Mouse (Mus musculus): Measurements from ENCODE around the gene Auts2. TPM values are rescaled to one million over a fixed set of nuclear protein-coding genes. Genes with fewer than 3 reads are reported as not detected.
A peak's percentile ranks its signal among the peaks of the same experiment; 100 is the strongest.

Auts2 gene
- polyA plus RNA-seq, 1 experiment from 2014 or later: 36.0 TPM

- no peak overlapping the region for H3K27ac ChIP-seq (ENCODE audit: low read depth, low read length)
- no peaks in the 10 kb centered on the region for H3K27me3 ChIP-seq (ENCODE audit: control insufficient read depth, insufficient read depth, low read length)
- 81% methylated on average over 4 of the region's 4 CpGs for WGBS
- no peak overlapping the region for H3K4me3 ChIP-seq (ENCODE audit: low read depth, low read length)
- H3K4me1 ChIP-seq (ENCODE audit: control insufficient read depth, insufficient read depth, low read length): no peaks in the 10 kb centered on the region
- DNase-seq (ENCODE audit: low spot score, missing footprints) (no peak), ATAC-seq (ENCODE audit: low FRiP score) (no peak)
- no peaks in the 10 kb centered on the region for H3K36me3 ChIP-seq (ENCODE audit: control insufficient read depth, insufficient read depth, low read length)
- no peak overlapping the region for H3K9ac ChIP-seq (ENCODE audit: low read length)
- no peak overlapping the region for H3K4me2 ChIP-seq
- no peaks in the 10 kb centered on the region for H3K9me3 ChIP-seq (ENCODE audit: control insufficient read depth, low read length)
Observed at GRCm38 (mm10) chr5:132130577-132130976, 412.6 kb downstream of the Auts2 start.

DNA sequence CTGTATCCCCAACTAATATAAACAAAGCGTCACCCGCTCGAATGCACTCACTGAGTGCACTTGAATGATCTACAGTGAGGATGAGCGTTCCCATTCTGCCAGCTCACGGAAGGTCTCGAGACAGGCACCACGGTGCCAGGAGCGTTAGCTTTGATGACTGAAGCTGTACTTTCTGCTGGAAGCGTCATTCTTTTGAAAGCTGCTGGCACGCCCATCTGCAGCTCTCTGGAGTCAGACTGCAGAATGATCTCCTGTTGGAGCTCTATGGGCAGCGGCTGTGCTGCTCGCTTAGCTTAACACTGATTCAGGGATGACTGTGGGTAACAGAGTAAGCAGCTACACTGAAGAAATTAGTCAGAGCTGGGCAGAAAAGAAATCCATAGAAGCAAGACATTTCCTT lies 416.5 kb downstream of the Auts2 start:
- H3K4me1 ChIP-seq (ENCODE audit: control insufficient read depth, insufficient read depth, low read length): no peaks in the 10 kb centered on the region
- no peak for ATAC-seq (ENCODE audit: low FRiP score)
- H3K36me3 ChIP-seq (ENCODE audit: control insufficient read depth, insufficient read depth, low read length): no peaks in the 10 kb centered on the region
- no peak overlapping the region for H3K9ac ChIP-seq (ENCODE audit: low read length)
- H3K4me2 ChIP-seq: no peak overlapping the region
- no peak overlapping the region for H3K27ac ChIP-seq (ENCODE audit: low read depth, low read length)
- WGBS: 90% methylated on average over 12 of the region's 12 CpGs
- H3K4me3 ChIP-seq (ENCODE audit: low read depth, low read length): no peak overlapping the region
- peak; percentile 61 for DNase-seq (ENCODE audit: low spot score, missing footprints)
- H3K9me3 ChIP-seq (ENCODE audit: control insufficient read depth, low read length): no peaks in the 10 kb centered on the region
- no peaks in the 10 kb centered on the region for H3K27me3 ChIP-seq (ENCODE audit: control insufficient read depth, insufficient read depth, low read length)

DNA sequence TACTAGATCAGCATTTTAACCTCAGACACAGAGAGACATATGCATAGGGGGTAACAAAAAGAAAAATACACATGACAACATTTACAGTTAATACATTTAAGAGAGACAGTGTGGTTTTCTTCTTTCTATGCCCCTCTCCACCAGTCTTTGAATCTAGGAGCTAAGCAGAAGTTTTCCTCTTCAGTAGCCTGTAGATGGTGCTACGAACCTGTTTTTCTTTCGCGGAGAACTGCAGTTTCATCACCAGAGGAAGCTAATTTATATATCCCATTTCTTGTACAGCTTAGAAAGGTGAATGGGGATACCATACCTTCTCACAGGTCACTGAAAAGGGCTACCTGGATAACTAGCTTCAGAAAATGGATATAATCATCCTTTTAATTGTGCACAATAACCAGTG lies 427.5 kb downstream of the Auts2 start:
- H3K27me3 ChIP-seq (ENCODE audit: control insufficient read depth, insufficient read depth, low read length): no peaks in the 10 kb centered on the region
- no peak overlapping the region for H3K27ac ChIP-seq (ENCODE audit: low read depth, low read length)
- WGBS: 73% methylated on average over 3 of the region's 3 CpGs
- H3K9me3 ChIP-seq (ENCODE audit: control insufficient read depth, low read length): no peaks in the 10 kb centered on the region
- no peak overlapping the region for H3K4me3 ChIP-seq (ENCODE audit: low read depth, low read length)
- H3K36me3 ChIP-seq (ENCODE audit: control insufficient read depth, insufficient read depth, low read length): no peaks in the 10 kb centered on the region
- H3K4me2 ChIP-seq: no peak overlapping the region
- ATAC-seq (ENCODE audit: low FRiP score): no peak
- H3K4me1 ChIP-seq (ENCODE audit: control insufficient read depth, insufficient read depth, low read length): no peaks in the 10 kb centered on the region; the same call in 1 of the 2 replicates
- DNase-seq (ENCODE audit: low spot score, missing footprints): peak; percentile 41
- no peak overlapping the region for H3K9ac ChIP-seq (ENCODE audit: low read length)

GRCm38 (mm10) chr5:132114561-132115301 lies 428.4 kb downstream of the Auts2 start:
- DNase-seq (ENCODE audit: low spot score, missing footprints): peak; percentile 78

GRCm38 (mm10) chr5:132113480-132113879 lies 429.7 kb downstream of the Auts2 start:
- H3K4me1 ChIP-seq (ENCODE audit: control insufficient read depth, insufficient read depth, low read length): no peaks in the 10 kb centered on the region; the same call in 1 of the 2 replicates
- DNase-seq (ENCODE audit: low spot score, missing footprints) (peak; percentile 84), ATAC-seq (ENCODE audit: low FRiP score) (no peak)

More at GRCm38 (mm10) chr5:132114561-132115301, 428.4 kb downstream of the Auts2 start:
- no peak overlapping the region for H3K4me2 ChIP-seq
- H3K36me3 ChIP-seq (ENCODE audit: control insufficient read depth, insufficient read depth, low read length): no peaks in the 10 kb centered on the region
- no peak overlapping the region for H3K27ac ChIP-seq (ENCODE audit: low read depth, low read length)
- H3K4me3 ChIP-seq (ENCODE audit: low read depth, low read length): no peak overlapping the region
- ATAC-seq (ENCODE audit: low FRiP score): no peak
- 72% methylated on average over 8 of the region's 8 CpGs for WGBS
- H3K9me3 ChIP-seq (ENCODE audit: control insufficient read depth, low read length): no peaks in the 10 kb centered on the region
- no peaks in the 10 kb centered on the region for H3K27me3 ChIP-seq (ENCODE audit: control insufficient read depth, insufficient read depth, low read length)
- no peak overlapping the region for H3K9ac ChIP-seq (ENCODE audit: low read length)
- H3K4me1 ChIP-seq (ENCODE audit: control insufficient read depth, insufficient read depth, low read length): no peaks in the 10 kb centered on the region; the same call in 1 of the 2 replicates

DNA sequence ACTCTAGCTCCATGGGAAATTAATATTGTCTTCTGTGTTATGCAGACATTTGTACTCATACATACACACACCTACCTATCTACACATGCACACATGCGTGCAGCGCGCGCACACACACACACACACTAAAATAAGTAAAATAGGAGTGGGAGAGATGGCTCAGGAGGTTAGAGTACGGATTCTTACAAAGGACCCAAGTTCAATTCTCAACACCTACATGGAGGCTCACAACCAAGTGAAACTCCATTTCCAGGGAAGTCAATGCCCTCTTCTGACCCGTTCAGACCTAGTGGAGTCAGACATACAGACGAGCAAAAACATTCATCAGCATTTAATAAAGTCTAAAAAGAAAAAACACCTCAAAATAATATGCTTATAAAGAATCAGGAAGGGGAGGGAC lies 430.5 kb downstream of the Auts2 start:
- no peaks in the 10 kb centered on the region for H3K36me3 ChIP-seq (ENCODE audit: control insufficient read depth, insufficient read depth, low read length)
- H3K4me3 ChIP-seq (ENCODE audit: low read depth, low read length): no peak overlapping the region
- 96% methylated on average over 7 of the region's 7 CpGs for WGBS
- no peaks in the 10 kb centered on the region; the same call in 1 of the 2 replicates for H3K4me1 ChIP-seq (ENCODE audit: control insufficient read depth, insufficient read depth, low read length)
- H3K27ac ChIP-seq (ENCODE audit: low read depth, low read length): no peak overlapping the region
- H3K9me3 ChIP-seq (ENCODE audit: control insufficient read depth, low read length): no peaks in the 10 kb centered on the region
- no peak overlapping the region for H3K9ac ChIP-seq (ENCODE audit: low read length)
- DNase-seq (ENCODE audit: low spot score, missing footprints) (peak; percentile 76), ATAC-seq (ENCODE audit: low FRiP score) (no peak)
- no peak overlapping the region for H3K4me2 ChIP-seq
- H3K27me3 ChIP-seq (ENCODE audit: control insufficient read depth, insufficient read depth, low read length): no peaks in the 10 kb centered on the region

More at GRCm38 (mm10) chr5:132113480-132113879, 429.7 kb downstream of the Auts2 start:
- 75% methylated on average over 7 of the region's 7 CpGs for WGBS
- Histone ChIP-seq H3K36me3 (ENCODE audit: control insufficient read depth, insufficient read depth, low read length) (no peaks in the 10 kb centered on the region), H3K27ac (ENCODE audit: low read depth, low read length) (no peak overlapping the region), H3K9me3 (ENCODE audit: control insufficient read depth, low read length) (no peaks in the 10 kb centered on the region), H3K9ac (ENCODE audit: low read length) (no peak overlapping the region), H3K4me3 (ENCODE audit: low read depth, low read length) (no peak overlapping the region), H3K27me3 (ENCODE audit: control insufficient read depth, insufficient read depth, low read length) (no peaks in the 10 kb centered on the region), H3K4me2 (no peak overlapping the region)

DNA sequence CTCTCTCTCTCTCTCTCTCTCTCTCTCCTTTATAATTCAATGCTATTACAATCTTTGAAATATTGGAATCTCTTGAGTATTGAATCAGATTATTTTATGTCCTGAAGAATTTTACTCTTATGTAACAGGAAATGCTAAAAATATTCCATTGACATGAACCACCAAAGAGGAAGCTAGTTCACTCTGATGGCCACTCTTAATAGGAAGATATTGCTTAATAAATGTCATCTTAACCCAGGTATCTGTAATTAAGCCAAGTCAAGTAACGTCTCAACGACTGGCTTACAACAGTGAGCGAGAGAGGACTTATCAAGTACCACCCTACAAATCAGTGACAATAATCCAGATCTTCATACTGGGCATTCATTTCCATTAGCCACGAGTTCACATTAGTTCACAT lies 440.7 kb downstream of the Auts2 start:
- Histone ChIP-seq H3K9ac (ENCODE audit: low read length) (no peak overlapping the region), H3K27ac (ENCODE audit: low read depth, low read length) (no peak overlapping the region), H3K4me3 (ENCODE audit: low read depth, low read length) (no peak overlapping the region), H3K27me3 (ENCODE audit: control insufficient read depth, insufficient read depth, low read length) (no peaks in the 10 kb centered on the region), H3K9me3 (ENCODE audit: control insufficient read depth, low read length) (no peaks in the 10 kb centered on the region), H3K36me3 (ENCODE audit: control insufficient read depth, insufficient read depth, low read length) (no peaks in the 10 kb centered on the region), H3K4me1 (ENCODE audit: control insufficient read depth, insufficient read depth, low read length) (peaks cover 13% of the 10 kb centered on the region), H3K4me2 (no peak overlapping the region)
- ATAC-seq (ENCODE audit: low FRiP score): no peak
- 87% methylated on average over 4 of the region's 4 CpGs for WGBS
- no peak for DNase-seq (ENCODE audit: low spot score, missing footprints)

GRCm38 (mm10) chr5:132098461-132098860 lies 444.7 kb downstream of the Auts2 start:
- Histone ChIP-seq H3K4me3 (ENCODE audit: low read depth, low read length) (no peak overlapping the region), H3K36me3 (ENCODE audit: control insufficient read depth, insufficient read depth, low read length) (no peaks in the 10 kb centered on the region), H3K27me3 (ENCODE audit: control insufficient read depth, insufficient read depth, low read length) (no peaks in the 10 kb centered on the region), H3K9ac (ENCODE audit: low read length) (no peak overlapping the region), H3K4me2 (no peak overlapping the region), H3K4me1 (ENCODE audit: control insufficient read depth, insufficient read depth, low read length) (peaks cover 13% of the 10 kb centered on the region), H3K27ac (ENCODE audit: low read depth, low read length) (no peak overlapping the region), H3K9me3 (ENCODE audit: control insufficient read depth, low read length) (no peaks in the 10 kb centered on the region)
- no peak for ATAC-seq (ENCODE audit: low FRiP score)
- DNase-seq (ENCODE audit: low spot score, missing footprints): no peak
- WGBS: 16% methylated on average over 3 of the region's 3 CpGs

- 17% methylated on average over 6 of the region's 6 CpGs for WGBS
- H3K27ac ChIP-seq (ENCODE audit: low read depth, low read length): no peak overlapping the region
- no peak for DNase-seq (ENCODE audit: low spot score, missing footprints)
Observed at GRCm38 (mm10) chr5:132092721-132093120, 450.4 kb downstream of the Auts2 start.

More at GRCm38 (mm10) chr5:132092721-132093120, 450.4 kb downstream of the Auts2 start:
- H3K27me3 ChIP-seq (ENCODE audit: control insufficient read depth, insufficient read depth, low read length): no peaks in the 10 kb centered on the region
- H3K4me1 ChIP-seq (ENCODE audit: control insufficient read depth, insufficient read depth, low read length): peaks cover 4% of the 10 kb centered on the region
- no peak overlapping the region for H3K4me3 ChIP-seq (ENCODE audit: low read depth, low read length)
- no peak overlapping the region for H3K4me2 ChIP-seq
- H3K9ac ChIP-seq (ENCODE audit: low read length): no peak overlapping the region; the same call in 1 of the 2 replicates
- H3K9me3 ChIP-seq (ENCODE audit: control insufficient read depth, low read length): no peaks in the 10 kb centered on the region
- H3K36me3 ChIP-seq (ENCODE audit: control insufficient read depth, insufficient read depth, low read length): no peaks in the 10 kb centered on the region
- no peak for ATAC-seq (ENCODE audit: low FRiP score)

All from midbrain, embryonic 11.5 days (tissue).